Mouse (Mus musculus) cortical plate, adult 2 months (tissue): ENCODE results near the gene Pcnp.

ENCODE experiments used
- CTCF ChIP-seq: fragments of 200-500 bp; IDR thresholded peaks from 2 replicates; pipeline ENCODE4 v1.5.1; 2011; ENCODE audit warnings: mild to moderate bottlenecking, control low read depth, low read length; ENCODE audit not compliant: insufficient read depth; ENCODE audit errors: extremely low read depth
- POLR2A ChIP-seq: fragments of 200-500 bp; IDR thresholded peaks from 2 replicates; pipeline ENCODE4 v1.6.1; 2011; ENCODE audit warnings: mild to moderate bottlenecking, low read length, control low read depth; ENCODE audit not compliant: insufficient read depth; ENCODE audit errors: extremely low read depth

DNA sequence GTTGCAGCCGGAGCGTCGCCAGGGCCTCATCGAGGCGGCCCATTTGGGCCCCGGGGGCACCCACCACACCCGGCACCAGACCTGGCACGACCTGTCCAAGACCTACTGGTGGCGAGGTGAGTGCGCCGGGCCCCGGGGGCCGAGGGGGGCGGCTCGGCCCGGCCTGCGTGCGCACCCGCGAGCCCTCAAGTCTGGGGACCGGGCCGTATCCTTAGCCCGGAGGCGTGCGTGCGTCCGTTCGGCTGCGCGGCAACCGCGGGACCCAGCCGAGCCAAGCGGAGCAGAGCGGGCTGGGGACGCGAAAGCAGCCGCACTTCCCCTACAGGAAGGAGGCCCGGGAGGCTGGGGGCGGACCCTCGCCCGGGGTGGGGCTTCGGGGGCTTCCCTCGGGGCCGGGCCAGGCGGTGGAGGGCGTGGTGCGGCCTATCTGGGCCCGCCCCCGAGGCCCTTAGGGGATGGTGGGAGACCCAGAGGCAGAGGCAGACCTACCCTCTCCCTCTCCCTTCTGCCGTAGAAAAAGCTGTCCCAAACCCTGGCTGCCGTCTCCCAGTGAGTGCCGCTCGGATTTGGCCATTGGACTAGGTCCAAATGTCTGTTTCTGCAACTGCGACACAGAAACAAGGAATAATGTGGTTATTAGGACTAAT, 55.2 kb downstream of the Pcnp start:
- TF ChIP-seq CTCF, result no peak
- peak; percentile 64; the same call in 1 of the 2 replicates for TF ChIP-seq POLR2A
